Mouse (Mus musculus): ENCODE data around the gene Plekhg2. TPM values are rescaled to one million over a fixed set of nuclear protein-coding genes. Genes with fewer than 3 reads are reported as not detected.

Plekhg2 gene
- polyA plus RNA-seq, 1 experiment from 2014 or later = 75.1 TPM

- under 1% methylated on average over 9 of the region's 9 CpGs for WGBS
- peak; percentile 80 for TF ChIP-seq CTCF (IDR thresholded peaks at IDR 0.05; ENCODE audit: low read depth)
- no peaks in the 10 kb centered on the region for H3K9me3 ChIP-seq (ENCODE audit: low read depth, low read length)
- peaks cover 34% of the 10 kb centered on the region for H3K36me3 ChIP-seq (ENCODE audit: insufficient read depth)
- H3K4me2 ChIP-seq = peak overlapping the region; percentile 66
- H3K9ac ChIP-seq = peak overlapping the region; percentile 48
- H3K27me3 ChIP-seq (ENCODE audit: insufficient read depth, low read length) = no peaks in the 10 kb centered on the region
- peaks cover 25% of the 10 kb centered on the region for H3K4me1 ChIP-seq (ENCODE audit: insufficient read depth)
- peak; percentile 6 for ATAC-seq (ENCODE audit: insufficient read depth)
- peak overlapping the region; percentile 90 for H3K27ac ChIP-seq (ENCODE audit: low read depth)
- H3K4me3 ChIP-seq (ENCODE audit: low read depth, low read length) = peak overlapping the region; percentile 87
- peak; percentile 98 for DNase-seq
Observed at GRCm38 (mm10) chr7:28373131-28373581, 757 bp upstream of the Plekhg2 start.

- WGBS = under 1% methylated on average over 40 of the region's 43 CpGs
- DNase-seq (peak; percentile 83), ATAC-seq (ENCODE audit: insufficient read depth) (peak; percentile 11; the same call in 1 of the 2 replicates)
Observed at GRCm38 (mm10) chr7:28371514-28371989, 847 bp downstream of the Plekhg2 start.

GRCm38 (mm10) chr7:28370977-28371513 lies 1.4 kb downstream of the Plekhg2 start:
- H3K27ac ChIP-seq (ENCODE audit: low read depth) = peak overlapping the region; percentile 97
- 4% methylated on average over 11 of the region's 11 CpGs for WGBS
- TF ChIP-seq CTCF (IDR thresholded peaks at IDR 0.05; ENCODE audit: low read depth) = no peak
- H3K4me1 ChIP-seq (ENCODE audit: insufficient read depth) = peaks cover 12% of the 10 kb centered on the region; the same call in 1 of the 2 replicates
- H3K4me2 ChIP-seq = peak overlapping the region; percentile 88
- H3K36me3 ChIP-seq (ENCODE audit: insufficient read depth) = peaks cover 43% of the 10 kb centered on the region
- H3K4me3 ChIP-seq (ENCODE audit: low read depth, low read length) = peak overlapping the region; percentile 87
- peak; percentile 40 for DNase-seq
- H3K9ac ChIP-seq = peak overlapping the region; percentile 96
- H3K27me3 ChIP-seq (ENCODE audit: insufficient read depth, low read length) = no peaks in the 10 kb centered on the region
- no peaks in the 10 kb centered on the region for H3K9me3 ChIP-seq (ENCODE audit: low read depth, low read length)
- ATAC-seq (ENCODE audit: insufficient read depth) = no peak

More at GRCm38 (mm10) chr7:28371514-28371989, 847 bp downstream of the Plekhg2 start:
- H3K4me1 ChIP-seq (ENCODE audit: insufficient read depth) = peaks cover 13% of the 10 kb centered on the region; the same call in 1 of the 2 replicates
- peak overlapping the region; percentile 97 for H3K27ac ChIP-seq (ENCODE audit: low read depth)
- H3K4me3 ChIP-seq (ENCODE audit: low read depth, low read length) = peak overlapping the region; percentile 87
- H3K4me2 ChIP-seq = peak overlapping the region; percentile 88
- TF ChIP-seq CTCF (IDR thresholded peaks at IDR 0.05; ENCODE audit: low read depth) = no peak
- H3K9me3 ChIP-seq (ENCODE audit: low read depth, low read length) = no peaks in the 10 kb centered on the region
- no peaks in the 10 kb centered on the region for H3K27me3 ChIP-seq (ENCODE audit: insufficient read depth, low read length)
- peaks cover 39% of the 10 kb centered on the region for H3K36me3 ChIP-seq (ENCODE audit: insufficient read depth)
- peak overlapping the region; percentile 96 for H3K9ac ChIP-seq

DNA sequence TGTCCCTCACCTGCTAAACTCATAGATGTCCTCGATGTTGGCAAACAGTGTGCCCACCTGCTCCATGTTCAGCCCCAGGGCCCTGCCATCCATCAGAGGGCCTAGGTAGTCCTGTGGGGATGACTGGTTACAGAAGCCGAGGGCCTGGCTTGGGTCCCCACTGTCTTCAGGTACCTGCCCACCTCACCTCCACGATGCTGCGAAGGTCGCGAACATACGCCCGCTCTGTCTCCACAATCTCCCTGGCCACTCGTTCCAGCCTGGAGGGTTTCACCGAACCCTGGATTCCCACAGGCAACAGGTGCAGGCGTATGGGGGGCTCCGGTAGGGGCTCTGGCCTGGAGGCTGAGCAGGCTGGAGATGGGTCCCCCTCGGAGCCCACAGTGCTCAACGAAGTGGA lies 2.3 kb downstream of the Plekhg2 start:
- peaks cover 50% of the 10 kb centered on the region for H3K36me3 ChIP-seq (ENCODE audit: insufficient read depth)
- WGBS = 89% methylated on average over 14 of the region's 14 CpGs

DNA sequence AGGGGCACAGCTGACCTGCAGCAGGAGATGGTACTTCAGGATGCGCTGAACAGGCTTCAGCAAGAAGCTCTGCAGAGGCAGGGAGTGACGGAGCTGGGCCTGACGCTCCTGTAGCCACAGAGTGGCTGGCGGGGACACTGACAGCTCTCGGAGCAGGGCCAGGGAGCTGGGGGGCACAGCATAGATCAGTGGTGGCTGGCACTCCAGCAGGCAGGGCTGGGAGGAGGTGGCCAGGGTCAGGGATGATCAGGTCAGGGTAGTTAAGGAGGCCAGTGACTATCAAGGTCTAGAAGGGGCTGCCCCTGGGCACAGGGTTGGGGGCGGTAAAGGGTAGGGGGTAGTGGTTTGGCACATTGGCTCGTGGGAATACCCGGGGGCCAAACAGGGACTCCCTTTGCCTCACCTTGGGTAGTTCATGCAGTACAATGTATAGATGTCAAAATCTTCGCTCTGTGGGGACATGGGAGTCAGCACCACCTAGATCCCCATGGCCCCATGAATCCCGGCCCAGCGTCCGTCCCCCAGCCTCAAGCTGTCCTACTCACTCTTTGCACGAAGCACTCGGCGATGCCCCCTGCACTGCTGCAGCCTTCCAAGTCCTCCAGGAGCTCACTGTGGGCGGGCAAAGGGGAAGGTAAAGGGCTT lies 4.0 kb downstream of the Plekhg2 start:
- WGBS = 94% methylated on average over 16 of the region's 16 CpGs
- TF ChIP-seq CTCF (IDR thresholded peaks at IDR 0.05; ENCODE audit: low read depth) = no peak
- H3K27me3 ChIP-seq (ENCODE audit: insufficient read depth, low read length) = no peaks in the 10 kb centered on the region
- ATAC-seq (ENCODE audit: insufficient read depth) = no peak
- peaks cover 63% of the 10 kb centered on the region for H3K36me3 ChIP-seq (ENCODE audit: insufficient read depth)
- H3K4me3 ChIP-seq (ENCODE audit: low read depth, low read length) = no peak overlapping the region
- no peak for DNase-seq
- H3K27ac ChIP-seq (ENCODE audit: low read depth) = no peak overlapping the region
- no peaks in the 10 kb centered on the region for H3K9me3 ChIP-seq (ENCODE audit: low read depth, low read length)
- no peak overlapping the region for H3K4me2 ChIP-seq
- no peak overlapping the region for H3K9ac ChIP-seq
- H3K4me1 ChIP-seq (ENCODE audit: insufficient read depth) = 0 out of 2 replicates have a peak, but pooled peaks cover 10% of the 10 kb centered on the region

More for the DNA sequence above, 2.3 kb downstream of the Plekhg2 start:
- TF ChIP-seq CTCF (IDR thresholded peaks at IDR 0.05; ENCODE audit: low read depth) = no peak
- peak overlapping the region; percentile 96 for H3K9ac ChIP-seq
- H3K4me1 ChIP-seq (ENCODE audit: insufficient read depth) = 0 out of 2 replicates have a peak, but pooled peaks cover 10% of the 10 kb centered on the region
- peak overlapping the region; percentile 87 for H3K4me3 ChIP-seq (ENCODE audit: low read depth, low read length)
- no peaks in the 10 kb centered on the region for H3K9me3 ChIP-seq (ENCODE audit: low read depth, low read length)
- H3K27me3 ChIP-seq (ENCODE audit: insufficient read depth, low read length) = no peaks in the 10 kb centered on the region
- no peak for ATAC-seq (ENCODE audit: insufficient read depth)
- peak overlapping the region; percentile 88 for H3K4me2 ChIP-seq
- no peak for DNase-seq
- H3K27ac ChIP-seq (ENCODE audit: low read depth) = no peak overlapping the region

GRCm38 (mm10) chr7:28367663-28368275 lies 4.6 kb downstream of the Plekhg2 start:
- WGBS = 91% methylated on average over 16 of the region's 16 CpGs
- Histone ChIP-seq H3K36me3 (ENCODE audit: insufficient read depth) (peaks cover 64% of the 10 kb centered on the region), H3K9ac (no peak overlapping the region), H3K9me3 (ENCODE audit: low read depth, low read length) (no peaks in the 10 kb centered on the region), H3K4me3 (ENCODE audit: low read depth, low read length) (no peak overlapping the region), H3K4me2 (no peak overlapping the region), H3K27ac (ENCODE audit: low read depth) (no peak overlapping the region), H3K4me1 (ENCODE audit: insufficient read depth) (0 out of 2 replicates have a peak, but pooled peaks cover 10% of the 10 kb centered on the region), H3K27me3 (ENCODE audit: insufficient read depth, low read length) (no peaks in the 10 kb centered on the region)
- ATAC-seq (ENCODE audit: insufficient read depth) = no peak
- DNase-seq = no peak
- TF ChIP-seq CTCF (IDR thresholded peaks at IDR 0.05; ENCODE audit: low read depth) = no peak

All from lung, embryonic 14.5 days (tissue).